Mouse (Mus musculus) liver, embryonic 14.5 days (tissue): Measurements from ENCODE around the gene Hmgn5. TPM values are rescaled to one million over a fixed set of nuclear protein-coding genes. Genes with fewer than 3 reads are reported as not detected.

Source experiments
- ATAC-seq: fragments of 200-750 bp; cut with Nextera tagmentation; 2 replicates; pipeline ENCODE4 v1.8.0; 2017; ENCODE audit warnings: moderate number of reproducible peaks, mild to moderate bottlenecking, moderate library complexity; ENCODE audit not compliant: insufficient read depth
- DNase-seq, 3 experiments: peaks; one replicate each; pipeline ENCODE4 v3.0.0-alpha.2; 2012 to 2013; ENCODE audit warnings: low read depth in 3 of 3, low spot score in 3 of 3
- H3K27ac ChIP-seq: fragments of 300-500 bp; sonication (generic); 2 replicates; pipeline ENCODE4 v1.5.1; 2014; ENCODE audit warnings: moderate library complexity, mild to moderate bottlenecking, control low read depth, inconsistent platforms
- H3K27me3 ChIP-seq: fragments of 300-500 bp; sonication (generic); 2 replicates; pipeline ENCODE4 v1.6.1; 2014; ENCODE audit warnings: mild to moderate bottlenecking, low read length, moderate library complexity; ENCODE audit not compliant: control insufficient read depth, insufficient read depth
- H3K36me3 ChIP-seq: fragments of 300-500 bp; sonication (generic); replicated peaks from 2 replicates; pipeline ENCODE4 v1.6.1; 2014; ENCODE audit warnings: low read depth; ENCODE audit not compliant: control insufficient read depth, insufficient read depth
- H3K4me1 ChIP-seq, 2 experiments: fragments of 200-500 bp in 1 of 2; fragments of 300-500 bp in 1 of 2; sonication (generic) in 1 of 2; replicated peaks; 2 replicates each; pipeline ENCODE4 v1.6.1; 2012 to 2014; ENCODE audit warnings: antibody characterized with exemption in 1 of 2, inconsistent platforms in 1 of 2, low read length in 1 of 2; ENCODE audit not compliant: control insufficient read depth in 2 of 2, insufficient read depth in 2 of 2
- H3K4me2 ChIP-seq: fragments of 300-500 bp; sonication (generic); 2 replicates; pipeline ENCODE4 v1.6.1; 2014; ENCODE audit warnings: low read depth, mild to moderate bottlenecking, control low read depth, moderate library complexity
- H3K4me3 ChIP-seq, 2 experiments: fragments of 200-500 bp in 1 of 2; fragments of 300-500 bp in 1 of 2; sonication (generic) in 1 of 2; 2 replicates each; pipeline ENCODE4 v1.5.1; 2012 to 2014; ENCODE audit warnings: low read depth in 2 of 2, low read length in 2 of 2, mild to moderate bottlenecking in 2 of 2, control low read depth in 1 of 2, inconsistent platforms in 1 of 2, moderate library complexity in 1 of 2; ENCODE audit not compliant: insufficient read depth in 1 of 2
- H3K9ac ChIP-seq: fragments of 300-500 bp; sonication (generic); replicated peaks from 2 replicates; pipeline ENCODE4 v1.6.1; 2014; ENCODE audit warnings: mild to moderate bottlenecking, control low read depth, moderate library complexity
- H3K9me3 ChIP-seq: fragments of 300-500 bp; sonication (generic); 2 replicates; pipeline ENCODE4 v1.6.1; 2016; ENCODE audit warnings: low read length, mixed read lengths; ENCODE audit not compliant: control insufficient read depth
- CTCF ChIP-seq: IDR thresholded peaks from 2 replicates; pipeline ENCODE4 v1.5.1; 2016; ENCODE audit warnings: antibody characterized with exemption, low read depth, control low read depth
- EP300 ChIP-seq: IDR thresholded peaks from 2 replicates; pipeline ENCODE4 v1.6.1; 2016; ENCODE audit warnings: antibody characterized with exemption, low read depth
- WGBS: fragments of 180-500 bp; shearing (Covaris S2); extraction: QIAGEN DNeasy Blood & Tissue Kit; methylation state at CpG from one replicate; pipeline ENCODE4 v1.1.7; 2014; ENCODE audit not compliant: insufficient replicate concordance; 5-methylcytosine and 5-hydroxymethylcytosine counted together
- polyA plus RNA-seq, 2 experiments: library from polyadenylated mRNA; depleted of rRNA in 1 of 2; stranded (reverse) in 1 of 2; unstranded in 1 of 2; fragments of >200 nt; fragmentation: Nextera tagmentation in 1 of 2; extraction: Ambion mirVana in 1 of 2; gene quantifications; 2 replicates each; pipeline versions ENCODE4 v1.2.1 to v1.2.3; 2012 to 2014

Hmgn5 gene
- polyA plus RNA-seq, 2 experiments = 15.6 to 18.0 TPM

GRCm38 (mm10) chrX:109013686-109014085 lies 482 bp upstream of the Hmgn5 start:
- Histone ChIP-seq H3K4me1 (no peaks in the 10 kb centered on the region), H3K9me3 (no peaks in the 10 kb centered on the region), H3K27ac (peak overlapping the region; percentile 18; the same call in 1 of the 2 replicates), H3K9ac (peak overlapping the region; percentile 75), H3K4me2 (peak overlapping the region; percentile 64), H3K36me3 (no peaks in the 10 kb centered on the region), H3K4me3 (peak overlapping the region; percentile 61 to 91), H3K27me3 (no peaks in the 10 kb centered on the region)
- peak; percentile 50 for TF ChIP-seq CTCF
- TF ChIP-seq EP300 = no peak
- ATAC-seq = peak; percentile 72
- peak; percentile 20 to 42 (median 33) for DNase-seq
- 7% methylated on average over 17 of the region's 17 CpGs for WGBS

GRCm38 (mm10) chrX:109012371-109013031 lies 703 bp downstream of the Hmgn5 start:
- peak overlapping the region; percentile 60 for H3K27ac ChIP-seq
- H3K4me2 ChIP-seq = peak overlapping the region; percentile 64
- H3K4me3 ChIP-seq = peak overlapping the region; percentile 61 to 91
- 13% methylated on average over 23 of the region's 23 CpGs for WGBS
- peak; percentile 77 for ATAC-seq
- peak overlapping the region; percentile 68 for H3K9ac ChIP-seq
- TF ChIP-seq EP300 (no peak), CTCF (peak; percentile 64)
- DNase-seq = peak; percentile 50 to 70 (median 60)
- H3K36me3 ChIP-seq = no peaks in the 10 kb centered on the region
- H3K4me1 ChIP-seq = no peaks in the 10 kb centered on the region
- no peaks in the 10 kb centered on the region for H3K27me3 ChIP-seq
- H3K9me3 ChIP-seq = no peaks in the 10 kb centered on the region

- H3K9ac ChIP-seq = peak overlapping the region; percentile 68
- WGBS = 22% methylated on average over 13 of the region's 13 CpGs
- H3K9me3 ChIP-seq = no peaks in the 10 kb centered on the region
- H3K4me3 ChIP-seq = peak overlapping the region; percentile 61 to 91
- H3K27me3 ChIP-seq = no peaks in the 10 kb centered on the region
- DNase-seq (peak in 2 of 3 experiments; percentile 12 to 32), ATAC-seq (no peak)
- TF ChIP-seq CTCF (no peak), EP300 (no peak)
- H3K4me2 ChIP-seq = peak overlapping the region; percentile 64
- no peaks in the 10 kb centered on the region for H3K4me1 ChIP-seq
- H3K27ac ChIP-seq = peak overlapping the region; percentile 36; the same call in 1 of the 2 replicates
- no peaks in the 10 kb centered on the region for H3K36me3 ChIP-seq
Measured at GRCm38 (mm10) chrX:109011611-109012185, 1.5 kb downstream of the Hmgn5 start.

GRCm38 (mm10) chrX:109001277-109001676 lies 11.9 kb downstream of the Hmgn5 start:
- no peaks in the 10 kb centered on the region for H3K36me3 ChIP-seq
- no peaks in the 10 kb centered on the region for H3K4me1 ChIP-seq
- H3K9me3 ChIP-seq = no peaks in the 10 kb centered on the region
- H3K4me3 ChIP-seq = no peak overlapping the region
- no peak overlapping the region for H3K4me2 ChIP-seq
- H3K27ac ChIP-seq = no peak overlapping the region
- H3K9ac ChIP-seq = no peak overlapping the region
- 49% methylated on average over 4 of the region's 4 CpGs for WGBS
- ATAC-seq (no peak), DNase-seq (no peak)
- no peaks in the 10 kb centered on the region for H3K27me3 ChIP-seq
- TF ChIP-seq EP300 (no peak), CTCF (peak; percentile 11; the same call in 1 of the 2 replicates)

Other genes starting within 250 kb of the Hmgn5 start
- 0.90 and 1.1 TPM in 2 replicates for gene Brwd3, start 179.0 kb downstream of the Hmgn5 start, polyA plus RNA-seq (2012; rRNA removed)
- 0.87 and 0.96 TPM in 2 replicates for gene Brwd3, start 179.0 kb downstream of the Hmgn5 start, polyA plus RNA-seq (2014; fragmentation: Nextera tagmentation; extraction: Ambion mirVana)
- 16.0 and 26.0 TPM in 2 replicates for gene Sh3bgrl, start 82.0 kb upstream of the Hmgn5 start, polyA plus RNA-seq (2012; rRNA removed)
- 28.5 and 29.9 TPM in 2 replicates for gene Sh3bgrl, start 82.0 kb upstream of the Hmgn5 start, polyA plus RNA-seq (2014; fragmentation: Nextera tagmentation; extraction: Ambion mirVana)
- 0.15 and 0.21 TPM in 2 replicates for gene Gm6377, start 183.4 kb upstream of the Hmgn5 start, polyA plus RNA-seq (2012; rRNA removed)
- 0.05 and 0.18 TPM in 2 replicates for gene Gm6377, start 183.4 kb upstream of the Hmgn5 start, polyA plus RNA-seq (2014; fragmentation: Nextera tagmentation; extraction: Ambion mirVana)